Comparison of ENCODE assay signal across 8 mouse cellular contexts in the genomic region with DNA sequence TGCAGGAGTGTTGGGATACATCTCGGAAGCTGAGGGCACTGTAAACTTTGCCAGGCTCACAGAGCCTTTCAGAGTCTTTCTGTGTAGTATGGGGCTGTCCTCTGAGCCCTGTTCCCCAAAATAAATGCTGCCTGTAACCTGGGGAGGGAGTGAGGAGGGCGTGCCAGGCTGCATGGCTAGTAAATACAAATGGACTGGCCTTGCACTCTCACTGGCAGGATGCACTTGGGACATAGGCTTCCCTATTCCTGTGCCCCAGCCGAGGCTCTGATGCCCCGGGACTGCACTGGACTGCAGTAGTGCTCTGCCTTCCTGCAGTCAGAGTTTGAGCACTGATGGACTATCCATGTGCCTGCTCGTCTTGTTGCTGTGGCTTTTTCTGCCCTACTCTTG. TPM values are rescaled to one million over a fixed set of nuclear protein-coding genes. Genes with fewer than 3 reads are reported as not detected.
DNase-seq lines count a peak whose midpoint lies in the region; ATAC-seq and TF ChIP-seq lines count a peak whose summit lies in the region.

No protein-coding gene starts in this region.

- WGBS in kidney, embryonic 16.5 days = 35% methylated on average over 5 of the region's 5 CpGs
- WGBS in embryonic facial prominence, embryonic 12.5 days = 28% methylated on average over 5 of the region's 5 CpGs
- 47% methylated on average over 5 of the region's 5 CpGs for WGBS in hindbrain, postnatal 0 days
- 56% methylated on average over 5 of the region's 5 CpGs for WGBS in midbrain, postnatal 0 days

- H3K9me3 ChIP-seq in kidney, embryonic 16.5 days (ENCODE audit: low read length) = no peaks in the 10 kb centered on the region
- no peaks in the 10 kb centered on the region for H3K9me3 ChIP-seq in embryonic facial prominence, embryonic 12.5 days
- H3K9me3 ChIP-seq in hindbrain, postnatal 0 days (ENCODE audit: low read length) = no peaks in the 10 kb centered on the region
- H3K9me3 ChIP-seq in midbrain, postnatal 0 days (ENCODE audit: low read length) = no peaks in the 10 kb centered on the region

- no peak for ATAC-seq in kidney, embryonic 16.5 days (ENCODE audit: low FRiP score, low TSS enrichment)
- no peak for ATAC-seq in embryonic facial prominence, embryonic 12.5 days (ENCODE audit: insufficient number of reproducible peaks, insufficient read depth, low FRiP score, low TSS enrichment)
- no peak for ATAC-seq in hindbrain, postnatal 0 days
- no peak for ATAC-seq in midbrain, postnatal 0 days (ENCODE audit: low FRiP score)

- peak overlapping the region; percentile 100 for H3K27ac ChIP-seq in kidney, embryonic 16.5 days (ENCODE audit: low read length)
- H3K27ac ChIP-seq in embryonic facial prominence, embryonic 12.5 days = peak overlapping the region; percentile 100
- peak overlapping the region; percentile 96 for H3K27ac ChIP-seq in hindbrain, postnatal 0 days
- H3K27ac ChIP-seq in midbrain, postnatal 0 days (ENCODE audit: low read depth, low read length) = peak overlapping the region; percentile 78

- H3K4me2 ChIP-seq in kidney, embryonic 16.5 days (replicated peaks; ENCODE audit: low read depth, low read length) = peak overlapping the region; percentile 61
- peak overlapping the region; percentile 49 for H3K4me2 ChIP-seq in embryonic facial prominence, embryonic 12.5 days (replicated peaks)
- peak overlapping the region; percentile 33 for H3K4me2 ChIP-seq in hindbrain, postnatal 0 days (ENCODE audit: low read depth, low read length)
- H3K4me2 ChIP-seq in midbrain, postnatal 0 days (ENCODE audit: low read depth, low read length, poor library complexity, severe bottlenecking) = peak overlapping the region; percentile 18; the same call in 1 of the 2 replicates

- H3K9ac ChIP-seq in kidney, embryonic 16.5 days (replicated peaks; ENCODE audit: low read length) = peak overlapping the region; percentile 79
- peak overlapping the region; percentile 46 for H3K9ac ChIP-seq in embryonic facial prominence, embryonic 12.5 days
- peak overlapping the region; percentile 49 for H3K9ac ChIP-seq in hindbrain, postnatal 0 days (replicated peaks; ENCODE audit: low read length)
- peak overlapping the region; percentile 26; the same call in 1 of the 2 replicates for H3K9ac ChIP-seq in midbrain, postnatal 0 days (replicated peaks; ENCODE audit: low read length, poor library complexity, severe bottlenecking)

- no peak for TF ChIP-seq CTCF in hindbrain, postnatal 0 days (IDR thresholded peaks at IDR 0.05; ENCODE audit: low read depth)
- no peak for TF ChIP-seq CTCF in midbrain, postnatal 0 days (IDR thresholded peaks at IDR 0.05)

- H3K4me1 ChIP-seq in kidney, embryonic 16.5 days (ENCODE audit: insufficient read depth, low read length) = peaks cover 74% of the 10 kb centered on the region
- peaks cover 67% of the 10 kb centered on the region for H3K4me1 ChIP-seq in embryonic facial prominence, embryonic 12.5 days
- peaks cover 21% of the 10 kb centered on the region for H3K4me1 ChIP-seq in hindbrain, postnatal 0 days (ENCODE audit: insufficient read depth, low read length)
- H3K4me1 ChIP-seq in midbrain, postnatal 0 days (ENCODE audit: insufficient read depth, low read length) = peaks cover 15% of the 10 kb centered on the region; the same call in 1 of the 2 replicates

- peak overlapping the region; percentile 35 for H3K4me3 ChIP-seq in kidney, embryonic 16.5 days (ENCODE audit: low read length)
- peak overlapping the region; percentile 12 for H3K4me3 ChIP-seq in embryonic facial prominence, embryonic 12.5 days
- H3K4me3 ChIP-seq in hindbrain, postnatal 0 days (ENCODE audit: low read length) = no peak overlapping the region
- no peak overlapping the region for H3K4me3 ChIP-seq in midbrain, postnatal 0 days (ENCODE audit: low read depth, low read length)

- peaks cover 46% of the 10 kb centered on the region for H3K36me3 ChIP-seq in kidney, embryonic 16.5 days (ENCODE audit: insufficient read depth, low read length)
- peaks cover 71% of the 10 kb centered on the region for H3K36me3 ChIP-seq in embryonic facial prominence, embryonic 12.5 days
- H3K36me3 ChIP-seq in hindbrain, postnatal 0 days (ENCODE audit: insufficient read depth, low read length) = peaks cover 23% of the 10 kb centered on the region
- H3K36me3 ChIP-seq in midbrain, postnatal 0 days (ENCODE audit: insufficient read depth, low read length) = peaks cover 42% of the 10 kb centered on the region

- DNase-seq in kidney, adult 8-10 months = no peak
- DNase-seq in hindbrain, postnatal 0 days (ENCODE audit: low spot score) = no peak
- no peak for DNase-seq in midbrain, postnatal 0 days (ENCODE audit: low spot score)
- no peak for DNase-seq in right cerebral cortex, postnatal 14 days
- DNase-seq in left cerebral cortex, adult 11 months (ENCODE audit: low spot score) = no peak
- DNase-seq in thymus, postnatal 14 days = no peak

- no peaks in the 10 kb centered on the region for H3K27me3 ChIP-seq in kidney, embryonic 16.5 days (ENCODE audit: insufficient read depth, low read length)
- no peaks in the 10 kb centered on the region for H3K27me3 ChIP-seq in embryonic facial prominence, embryonic 12.5 days
- no peaks in the 10 kb centered on the region for H3K27me3 ChIP-seq in hindbrain, postnatal 0 days (ENCODE audit: insufficient read depth, low read length)
- H3K27me3 ChIP-seq in midbrain, postnatal 0 days (ENCODE audit: insufficient read depth, low read length) = no peaks in the 10 kb centered on the region

RNA-seq across cellular contexts. Expression of gene Ptpa, which starts 26.7 kb away (rescaled TPM):
- 184 and 191 TPM in 2 replicates for polyA plus RNA-seq in kidney, embryonic 16.5 days (2015; fragmentation: Nextera tagmentation; extraction: Ambion mirVana)
- 140 and 145 TPM in 2 replicates for polyA plus RNA-seq in embryonic facial prominence, embryonic 12.5 days (2016; fragmentation: Nextera tagmentation; extraction: Ambion mirVana)
- 140 and 156 TPM in 2 replicates for total RNA-seq in hindbrain, postnatal 0 days (2014; rRNA removed)
- polyA plus RNA-seq in hindbrain, postnatal 0 days (2015; fragmentation: Nextera tagmentation; extraction: Ambion mirVana) = 133 and 138 TPM in 2 replicates
- 139 and 147 TPM in 2 replicates for total RNA-seq in midbrain, postnatal 0 days (2014; rRNA removed)
- 138 and 141 TPM in 2 replicates for polyA plus RNA-seq in midbrain, postnatal 0 days (2015; fragmentation: Nextera tagmentation; extraction: Ambion mirVana)

RNA-seq across cellular contexts. Expression of gene Crat, which starts 26.9 kb away (rescaled TPM):
- 40.9 and 44.2 TPM in 2 replicates for polyA plus RNA-seq in kidney, embryonic 16.5 days (2015; fragmentation: Nextera tagmentation; extraction: Ambion mirVana)
- 23.8 and 26.9 TPM in 2 replicates for polyA plus RNA-seq in embryonic facial prominence, embryonic 12.5 days (2016; fragmentation: Nextera tagmentation; extraction: Ambion mirVana)
- 49.3 and 51.5 TPM in 2 replicates for total RNA-seq in hindbrain, postnatal 0 days (2014; rRNA removed)
- polyA plus RNA-seq in hindbrain, postnatal 0 days (2015; fragmentation: Nextera tagmentation; extraction: Ambion mirVana) = 26.0 and 27.6 TPM in 2 replicates
- 32.6 and 38.0 TPM in 2 replicates for total RNA-seq in midbrain, postnatal 0 days (2014; rRNA removed)
- 24.9 and 27.4 TPM in 2 replicates for polyA plus RNA-seq in midbrain, postnatal 0 days (2015; fragmentation: Nextera tagmentation; extraction: Ambion mirVana)

RNA-seq across cellular contexts. Expression of gene Ier5l, which starts 31.5 kb away (rescaled TPM):
- 2.2 and 2.9 TPM in 2 replicates for polyA plus RNA-seq in kidney, embryonic 16.5 days (2015; fragmentation: Nextera tagmentation; extraction: Ambion mirVana)
- polyA plus RNA-seq in embryonic facial prominence, embryonic 12.5 days (2016; fragmentation: Nextera tagmentation; extraction: Ambion mirVana) = 4.2 and 4.5 TPM in 2 replicates
- 26.5 and 30.2 TPM in 2 replicates for total RNA-seq in hindbrain, postnatal 0 days (2014; rRNA removed)
- polyA plus RNA-seq in hindbrain, postnatal 0 days (2015; fragmentation: Nextera tagmentation; extraction: Ambion mirVana) = 2.4 and 2.8 TPM in 2 replicates
- total RNA-seq in midbrain, postnatal 0 days (2014; rRNA removed) = 23.6 and 28.2 TPM in 2 replicates
- polyA plus RNA-seq in midbrain, postnatal 0 days (2015; fragmentation: Nextera tagmentation; extraction: Ambion mirVana) = 2.6 and 3.2 TPM in 2 replicates

RNA-seq across cellular contexts. Expression of gene Dolpp1, which starts 50.4 kb away (rescaled TPM):
- polyA plus RNA-seq in kidney, embryonic 16.5 days (2015; fragmentation: Nextera tagmentation; extraction: Ambion mirVana) = 44.2 and 46.8 TPM in 2 replicates
- polyA plus RNA-seq in embryonic facial prominence, embryonic 12.5 days (2016; fragmentation: Nextera tagmentation; extraction: Ambion mirVana) = 34.8 and 38.1 TPM in 2 replicates
- 119 and 122 TPM in 2 replicates for total RNA-seq in hindbrain, postnatal 0 days (2014; rRNA removed)
- 48.2 and 49.4 TPM in 2 replicates for polyA plus RNA-seq in hindbrain, postnatal 0 days (2015; fragmentation: Nextera tagmentation; extraction: Ambion mirVana)
- total RNA-seq in midbrain, postnatal 0 days (2014; rRNA removed) = 96.2 and 103 TPM in 2 replicates
- polyA plus RNA-seq in midbrain, postnatal 0 days (2015; fragmentation: Nextera tagmentation; extraction: Ambion mirVana) = 56.6 and 59.7 TPM in 2 replicates

Comparison
In these comparisons a context has a peak if more than half of its experiments do, and no peak if none do; other contexts are left out.
1. H3K4me3 ChIP-seq: peak in kidney, embryonic 16.5 days (single experiment) and embryonic facial prominence, embryonic 12.5 days (single experiment); none in hindbrain, postnatal 0 days (single experiment) and midbrain, postnatal 0 days (single experiment).
2. H3K9ac ChIP-seq: peak in every context shown above with its lines; median percentile 79 in kidney, embryonic 16.5 days; 49 in hindbrain, postnatal 0 days; 46 in embryonic facial prominence, embryonic 12.5 days; 26 in midbrain, postnatal 0 days.
3. Peak in every context shown above with its lines, with median percentiles within 50 percentile points of each other: H3K27ac ChIP-seq and H3K4me2 ChIP-seq.